Mouse (Mus musculus) brown adipose tissue, adult 24 weeks (tissue): ENCODE measurements around the gene Cfap58. TPM values are rescaled to one million over a fixed set of nuclear protein-coding genes. Genes with fewer than 3 reads are reported as not detected.

Experiments used
- H3K27ac ChIP-seq: fragments of 200-500 bp; replicated peaks from 2 replicates; pipeline ENCODE4 v1.5.1; 2012; ENCODE audit warnings: low read depth, mild to moderate bottlenecking, low read length
- H3K4me1 ChIP-seq: fragments of 200-500 bp; 2 replicates; pipeline ENCODE4 v1.6.1; 2012; ENCODE audit warnings: low read length, mixed read lengths; ENCODE audit not compliant: control insufficient read depth, insufficient read depth, insufficient read length
- H3K4me3 ChIP-seq: fragments of 200-500 bp; 2 replicates; pipeline ENCODE4 v1.5.1; 2012; ENCODE audit warnings: low read depth, mild to moderate bottlenecking, low read length, moderate library complexity; ENCODE audit not compliant: insufficient read depth
- polyA plus RNA-seq: library from polyadenylated mRNA; stranded (reverse); fragments of >200 nt; gene quantifications from 2 replicates; pipeline ENCODE4 v1.2.4, GENCODE M21; 2012; ENCODE audit not compliant: missing spikeins, insufficient read depth, insufficient read length

Gene Cfap58
- polyA plus RNA-seq, 1 experiment, result not detected

DNA sequence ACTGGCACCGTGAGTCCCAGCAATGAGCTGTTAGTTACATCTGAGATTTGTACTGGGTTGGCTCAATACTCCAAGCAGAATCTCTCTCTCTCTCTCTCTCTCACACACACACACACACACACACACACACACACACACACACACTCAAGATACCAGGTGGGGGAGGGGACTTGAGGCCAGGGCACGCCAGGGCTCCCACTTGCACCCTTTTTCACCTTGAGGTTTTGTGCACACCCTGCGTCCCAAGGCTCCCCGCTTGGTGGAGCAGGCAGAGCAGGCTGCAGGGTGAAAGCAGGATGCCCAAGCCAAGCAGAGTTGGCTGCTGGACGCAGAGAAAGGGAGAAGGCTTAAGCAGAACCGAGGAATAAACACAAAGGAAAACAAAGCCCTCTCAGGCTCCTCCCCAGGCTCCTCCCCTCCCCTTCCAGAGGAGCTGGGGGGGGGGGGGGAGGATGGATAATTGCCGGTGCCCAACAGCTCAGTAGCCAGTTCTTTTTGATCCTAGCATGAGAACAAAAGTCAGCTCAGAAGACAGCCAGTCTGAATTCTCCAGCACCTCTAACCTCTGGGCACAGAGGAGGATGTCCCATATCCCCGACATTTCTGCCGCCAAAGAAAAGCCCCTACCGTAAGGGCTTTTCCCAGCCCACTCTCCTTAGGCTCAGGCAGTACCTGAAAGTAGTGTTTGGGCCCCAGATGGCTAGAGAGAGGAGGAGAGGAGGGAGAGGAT is 27.9 kb upstream of the Cfap58 start:
- Histone ChIP-seq H3K27ac (no peak overlapping the region), H3K4me3 (no peak overlapping the region), H3K4me1 (peaks cover 5% of the 10 kb centered on the region; the same call in 1 of the 2 replicates)

- Histone ChIP-seq H3K4me3 (no peak overlapping the region), H3K27ac (no peak overlapping the region), H3K4me1 (peaks cover 5% of the 10 kb centered on the region; the same call in 1 of the 2 replicates)
These were observed 27.3 kb upstream of the Cfap58 start for GRCm38 (mm10) chr19:47910117-47910618.

DNA sequence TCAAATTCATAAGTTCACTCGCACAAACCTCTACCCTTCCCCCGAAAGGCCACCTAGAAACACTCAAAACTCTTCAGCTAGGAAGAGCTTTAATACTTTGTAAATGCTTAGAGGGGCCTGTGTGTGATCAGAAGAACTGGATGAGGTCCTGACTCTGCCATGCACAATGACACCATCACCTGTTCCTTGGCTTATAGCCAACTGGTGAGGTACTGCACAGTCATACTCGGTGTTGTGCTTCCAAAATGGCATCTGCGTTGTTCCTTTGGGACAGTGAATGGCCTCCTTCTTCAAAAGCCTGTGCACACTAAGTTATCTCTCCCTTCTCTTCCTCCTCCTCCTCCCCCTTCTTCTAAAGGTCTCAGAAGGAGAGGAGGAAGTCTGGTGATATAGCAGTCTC is 26.7 kb upstream of the Cfap58 start:
- no peak overlapping the region for H3K4me3 ChIP-seq
- H3K27ac ChIP-seq, result no peak overlapping the region
- H3K4me1 ChIP-seq, result peaks cover 4% of the 10 kb centered on the region; the same call in 1 of the 2 replicates

- Histone ChIP-seq H3K4me3 (no peak overlapping the region), H3K27ac (no peak overlapping the region), H3K4me1 (peaks cover 7% of the 10 kb centered on the region)
These were observed 24.1 kb upstream of the Cfap58 start for GRCm38 (mm10) chr19:47913344-47913743.

GRCm38 (mm10) chr19:47914191-47914590 is 23.3 kb upstream of the Cfap58 start:
- Histone ChIP-seq H3K4me3 (no peak overlapping the region), H3K27ac (no peak overlapping the region), H3K4me1 (peaks cover 7% of the 10 kb centered on the region)

DNA sequence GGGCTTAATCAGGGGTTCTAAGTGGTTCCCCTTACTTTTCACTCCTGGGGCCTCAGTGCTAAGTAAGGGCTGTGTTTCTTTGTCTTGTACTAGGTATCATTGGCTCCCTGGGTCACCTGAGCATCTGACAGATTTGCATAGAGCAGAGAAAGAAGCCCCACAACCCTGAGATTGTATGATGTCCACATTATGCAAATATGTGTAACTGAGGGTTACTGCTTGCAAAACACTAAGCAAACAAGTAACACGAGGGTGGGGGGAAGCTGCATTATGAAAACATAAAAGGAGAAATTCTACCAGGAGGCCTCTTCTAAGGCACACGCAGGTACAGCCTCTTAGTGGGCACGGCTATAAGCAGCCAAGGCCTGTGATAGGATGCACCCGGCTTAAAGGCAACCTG is 22.2 kb upstream of the Cfap58 start:
- H3K27ac ChIP-seq, result no peak overlapping the region
- peaks cover 5% of the 10 kb centered on the region for H3K4me1 ChIP-seq
- no peak overlapping the region for H3K4me3 ChIP-seq

GRCm38 (mm10) chr19:47917396-47917795 is 20.1 kb upstream of the Cfap58 start:
- H3K4me3 ChIP-seq, result 0 out of 2 replicates have a peak overlapping the region, but pooled peaks have one; percentile 89
- peaks cover 5% of the 10 kb centered on the region for H3K4me1 ChIP-seq
- H3K27ac ChIP-seq, result no peak overlapping the region

DNA sequence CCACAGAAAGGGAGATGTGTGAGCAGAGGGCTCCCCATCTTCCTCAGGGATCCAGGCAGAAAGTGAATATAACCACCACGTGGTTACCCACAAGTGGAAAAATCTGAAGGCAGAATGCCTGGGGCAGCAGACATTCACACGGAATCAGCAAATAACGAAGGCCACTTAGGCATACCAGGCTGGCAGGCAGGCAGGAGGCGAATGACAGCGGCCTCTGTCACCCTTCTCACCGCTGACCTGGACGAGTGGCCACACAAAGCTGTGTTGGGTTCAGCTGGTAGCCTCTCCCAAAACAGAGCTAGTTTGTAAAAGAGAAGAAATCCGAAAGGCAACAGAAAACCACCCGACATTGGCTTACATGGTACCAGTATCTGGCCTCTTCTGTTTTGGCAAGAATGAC is 19.5 kb upstream of the Cfap58 start:
- Histone ChIP-seq H3K4me1 (peaks cover 5% of the 10 kb centered on the region), H3K27ac (peak overlapping the region; percentile 27; the same call in 1 of the 2 replicates), H3K4me3 (peak overlapping the region; percentile 89)

DNA sequence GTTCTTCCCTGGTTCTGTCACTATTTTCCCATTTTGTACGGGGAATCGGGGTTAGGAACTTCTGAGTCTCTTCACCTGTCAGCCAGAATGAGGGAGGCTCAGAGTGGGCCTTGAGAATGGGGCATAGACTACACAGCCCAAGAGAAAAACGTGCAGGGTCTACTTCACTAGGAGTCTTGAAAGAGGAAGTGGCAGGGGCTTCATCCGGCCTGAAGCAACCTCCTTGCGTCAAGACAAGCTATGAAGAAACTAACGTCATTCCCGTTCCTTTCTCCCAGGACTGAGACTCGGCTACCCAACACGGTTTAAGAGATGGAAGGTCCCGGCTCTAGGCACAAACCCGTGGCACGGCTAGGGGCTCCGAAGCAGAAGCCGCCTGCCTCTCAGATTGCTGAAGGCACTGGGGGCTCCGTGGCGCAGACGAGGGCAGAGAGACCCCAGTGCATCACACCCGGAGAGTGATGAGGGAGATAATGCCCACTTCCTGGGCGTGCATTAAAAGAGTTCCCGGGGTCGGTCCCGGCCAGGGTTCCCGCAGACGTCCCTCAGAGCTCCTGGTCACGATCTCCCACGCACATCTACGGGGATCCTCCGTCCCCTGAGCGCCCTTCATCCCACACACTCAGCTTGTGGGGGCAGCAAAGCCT is 18.9 kb upstream of the Cfap58 start:
- Histone ChIP-seq H3K4me3 (peak overlapping the region; percentile 89), H3K4me1 (peaks cover 5% of the 10 kb centered on the region), H3K27ac (peak overlapping the region; percentile 74)

GRCm38 (mm10) chr19:47919126-47919965 is 18.1 kb upstream of the Cfap58 start, which contains the start of the genes Cfap43 and Itprip:
TSS of gene Cfap43 (minus strand) at chr19:47919287.
TSS of gene Itprip (minus strand) at chr19:47919299.
- H3K4me3 ChIP-seq, result peak within 1 kb of the TSS; percentile 89
- peaks cover 5% of the 10 kb centered on the region for H3K4me1 ChIP-seq
- H3K27ac ChIP-seq, result peak within 1 kb of the TSS; percentile 93

GRCm38 (mm10) chr19:47919966-47920375 is 17.5 kb upstream of the Cfap58 start:
- peak overlapping the region; percentile 89 for H3K4me3 ChIP-seq
- peak overlapping the region; percentile 93 for H3K27ac ChIP-seq
- H3K4me1 ChIP-seq, result peaks cover 5% of the 10 kb centered on the region

DNA sequence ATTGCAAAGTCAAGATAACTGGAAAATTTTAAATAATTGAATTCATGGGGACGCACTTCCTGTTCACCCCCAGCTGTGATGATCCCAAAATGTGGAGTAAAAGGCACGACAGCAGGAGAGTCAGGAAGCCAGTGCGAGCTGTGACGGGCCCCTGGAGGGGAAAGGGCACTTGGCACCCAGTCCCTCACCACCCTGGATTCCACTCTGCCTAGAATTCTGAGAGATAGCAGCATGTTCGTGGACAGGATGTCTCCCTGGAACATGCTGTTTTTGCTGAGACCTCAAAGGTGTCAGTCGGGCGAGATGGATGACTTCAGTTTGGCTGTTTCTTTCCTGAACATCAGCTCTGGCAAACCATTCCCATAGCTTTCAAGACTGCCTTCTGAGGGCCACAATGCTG is 11.7 kb upstream of the Cfap58 start:
- Histone ChIP-seq H3K4me1 (peaks cover 7% of the 10 kb centered on the region; the same call in 1 of the 2 replicates), H3K4me3 (no peak overlapping the region), H3K27ac (peak overlapping the region; percentile 27; the same call in 1 of the 2 replicates)

DNA sequence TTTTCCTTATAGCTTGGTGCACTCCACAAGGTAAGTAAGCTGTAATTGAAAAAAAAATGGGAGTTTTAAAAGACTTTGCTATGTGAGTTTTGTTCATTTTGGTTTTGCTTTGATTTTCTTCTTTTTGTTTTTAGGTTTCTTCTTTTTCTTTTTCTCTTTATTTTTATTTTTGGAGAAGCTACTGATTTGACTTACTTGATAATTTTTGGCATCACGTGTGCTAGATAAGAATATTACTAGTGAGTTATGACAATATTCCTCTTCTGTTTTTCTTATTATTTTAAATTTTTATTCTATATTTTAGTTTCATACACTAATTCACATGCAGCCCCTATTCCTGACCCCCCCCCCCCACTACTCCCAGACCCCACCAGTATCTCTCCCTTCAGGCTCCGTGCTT is 10.4 kb upstream of the Cfap58 start:
- no peak overlapping the region for H3K27ac ChIP-seq
- H3K4me1 ChIP-seq, result peaks cover 7% of the 10 kb centered on the region; the same call in 1 of the 2 replicates
- H3K4me3 ChIP-seq, result no peak overlapping the region

GRCm38 (mm10) chr19:47929043-47929442 is 8.4 kb upstream of the Cfap58 start:
- H3K4me3 ChIP-seq, result no peak overlapping the region
- H3K27ac ChIP-seq, result no peak overlapping the region
- peaks cover 7% of the 10 kb centered on the region; the same call in 1 of the 2 replicates for H3K4me1 ChIP-seq
